Mouse (Mus musculus) limb, embryonic 11.5 days (tissue): ENCODE results near the gene Bcl2l12. TPM values are rescaled to one million over a fixed set of nuclear protein-coding genes. Genes with fewer than 3 reads are reported as not detected.

ENCODE experiments used
- ATAC-seq: fragments of 200-750 bp; cut with Nextera tagmentation; 2 replicates; pipeline ENCODE4 v1.8.0; 2017; ENCODE audit warnings: low read depth; ENCODE audit not compliant: insufficient number of reproducible peaks, low FRiP score, low TSS enrichment
- DNase-seq: peaks from one replicate; pipeline ENCODE4 v3.0.0-alpha.2; 2015; ENCODE audit warnings: low spot score
- H3K27ac ChIP-seq: fragments of 300-500 bp; sonication (generic); replicated peaks from 2 replicates; pipeline ENCODE4 v1.5.1; 2014; ENCODE audit warnings: low read depth, mild to moderate bottlenecking, low read length
- H3K27me3 ChIP-seq: fragments of 300-500 bp; sonication (generic); 2 replicates; pipeline ENCODE4 v1.6.1; 2014; ENCODE audit warnings: mild to moderate bottlenecking, low read length, mixed read lengths; ENCODE audit not compliant: control insufficient read depth, insufficient read depth
- H3K36me3 ChIP-seq: fragments of 300-500 bp; sonication (generic); 2 replicates; pipeline ENCODE4 v1.6.1; 2014; ENCODE audit warnings: mild to moderate bottlenecking, low read length, moderate library complexity, mixed read lengths; ENCODE audit not compliant: control insufficient read depth, insufficient read depth
- H3K4me1 ChIP-seq: fragments of 300-500 bp; sonication (generic); 2 replicates; pipeline ENCODE4 v1.6.1; 2014; ENCODE audit warnings: low read length, mixed read lengths; ENCODE audit not compliant: control insufficient read depth, insufficient read depth
- H3K4me2 ChIP-seq: fragments of 300-500 bp; sonication (generic); 2 replicates; pipeline ENCODE4 v1.6.1; 2014; ENCODE audit warnings: low read depth, mild to moderate bottlenecking, moderate library complexity; ENCODE audit not compliant: severe bottlenecking
- H3K4me3 ChIP-seq: fragments of 300-500 bp; sonication (generic); 2 replicates; pipeline ENCODE4 v1.5.1; 2014; ENCODE audit warnings: low read depth, low read length
- H3K9ac ChIP-seq: fragments of 300-500 bp; sonication (generic); 2 replicates; pipeline ENCODE4 v1.6.1; 2014; ENCODE audit warnings: mild to moderate bottlenecking, low read length
- H3K9me3 ChIP-seq: fragments of 300-500 bp; sonication (generic); 2 replicates; pipeline ENCODE4 v1.6.1; 2016; ENCODE audit warnings: low read length; ENCODE audit not compliant: control insufficient read depth
- WGBS: fragments of 180-500 bp; shearing (Covaris S2); extraction: QIAGEN DNeasy Blood & Tissue Kit; methylation state at CpG from one replicate; pipeline ENCODE4 v1.1.7; 2014; 5-methylcytosine and 5-hydroxymethylcytosine counted together
- polyA plus RNA-seq: library from polyadenylated mRNA; unstranded; fragments of >200 nt; fragmentation: Nextera tagmentation; extraction: Ambion mirVana; gene quantifications from 2 replicates; pipeline ENCODE4 v1.2.1, GENCODE M21; 2014

The Bcl2l12 gene
- polyA plus RNA-seq, 1 experiment from 2014 or later, result 91.9 TPM

GRCm38 (mm10) chr7:44983085-44983484 is 15.4 kb downstream of the Bcl2l12 start:
- ATAC-seq (no peak), DNase-seq (peak; percentile 92)
- peaks cover 9% of the 10 kb centered on the region for H3K4me1 ChIP-seq
- 41% methylated on average over 6 of the region's 6 CpGs for WGBS
- H3K27ac ChIP-seq, result no peak overlapping the region
- no peaks in the 10 kb centered on the region for H3K9me3 ChIP-seq
- no peaks in the 10 kb centered on the region for H3K27me3 ChIP-seq
- no peak overlapping the region for H3K4me2 ChIP-seq
- peaks cover 27% of the 10 kb centered on the region for H3K36me3 ChIP-seq
- H3K4me3 ChIP-seq, result no peak overlapping the region
- H3K9ac ChIP-seq, result no peak overlapping the region

GRCm38 (mm10) chr7:44981539-44981938 is 17.0 kb downstream of the Bcl2l12 start:
- H3K9ac ChIP-seq, result no peak overlapping the region
- H3K9me3 ChIP-seq, result no peaks in the 10 kb centered on the region
- no peak overlapping the region for H3K4me3 ChIP-seq
- H3K27me3 ChIP-seq, result no peaks in the 10 kb centered on the region
- no peak overlapping the region for H3K4me2 ChIP-seq
- ATAC-seq, result no peak
- H3K27ac ChIP-seq, result no peak overlapping the region
- DNase-seq, result no peak
- peaks cover 43% of the 10 kb centered on the region for H3K36me3 ChIP-seq
- peaks cover 9% of the 10 kb centered on the region for H3K4me1 ChIP-seq
- WGBS, result 92% methylated on average over 8 of the region's 8 CpGs

GRCm38 (mm10) chr7:44978300-44978699 is 20.2 kb downstream of the Bcl2l12 start:
- H3K4me2 ChIP-seq, result no peak overlapping the region
- WGBS, result 95% methylated on average over 3 of the region's 3 CpGs
- no peak overlapping the region for H3K27ac ChIP-seq
- ATAC-seq (no peak), DNase-seq (no peak)
- no peak overlapping the region for H3K4me3 ChIP-seq
- no peaks in the 10 kb centered on the region for H3K27me3 ChIP-seq
- peaks cover 45% of the 10 kb centered on the region for H3K36me3 ChIP-seq
- no peak overlapping the region for H3K9ac ChIP-seq
- no peaks in the 10 kb centered on the region for H3K9me3 ChIP-seq
- H3K4me1 ChIP-seq, result peaks cover 5% of the 10 kb centered on the region

- no peaks in the 10 kb centered on the region for H3K9me3 ChIP-seq
- H3K27me3 ChIP-seq, result no peaks in the 10 kb centered on the region
- peaks cover 31% of the 10 kb centered on the region for H3K36me3 ChIP-seq
- peak overlapping the region; percentile 80; the same call in 1 of the 2 replicates for H3K4me2 ChIP-seq
- 31% methylated on average over 6 of the region's 6 CpGs for WGBS
- H3K9ac ChIP-seq, result no peak overlapping the region
- H3K4me3 ChIP-seq, result no peak overlapping the region
- H3K27ac ChIP-seq, result no peak overlapping the region
- ATAC-seq (no peak), DNase-seq (no peak)
- H3K4me1 ChIP-seq, result peaks cover 11% of the 10 kb centered on the region
These were observed 23.4 kb downstream of the Bcl2l12 start for GRCm38 (mm10) chr7:44975117-44975419.

- Histone ChIP-seq H3K9ac (peak within 1 kb of the TSS; percentile 68), H3K4me2 (peak within 1 kb of the TSS; percentile 80), H3K36me3 (peaks cover 30% of the 10 kb centered on the region), H3K27me3 (no peaks in the 10 kb centered on the region), H3K27ac (peak within 1 kb of the TSS; percentile 68), H3K4me1 (peaks cover 11% of the 10 kb centered on the region), H3K9me3 (no peaks in the 10 kb centered on the region), H3K4me3 (peak within 1 kb of the TSS; percentile 48)
- ATAC-seq, result peak; percentile 26; the same call in 1 of the 2 replicates
- 2% methylated on average over 22 of the region's 22 CpGs for WGBS
- peak; percentile 86 for DNase-seq
These were observed 24.0 kb downstream of the Bcl2l12 start, which contains the start of gene Cpt1c for GRCm38 (mm10) chr7:44974383-44975116. Gene Cpt1c, minus strand, starts transcription at chr7:44974851.

GRCm38 (mm10) chr7:44973415-44974130 is 24.9 kb downstream of the Bcl2l12 start:
- ATAC-seq, result no peak
- 48% methylated on average over 14 of the region's 14 CpGs for WGBS
- Histone ChIP-seq H3K27ac (peak overlapping the region; percentile 42; the same call in 1 of the 2 replicates), H3K9me3 (no peaks in the 10 kb centered on the region), H3K36me3 (peaks cover 20% of the 10 kb centered on the region), H3K9ac (peak overlapping the region; percentile 68), H3K4me3 (peak overlapping the region; percentile 48), H3K4me2 (peak overlapping the region; percentile 80), H3K27me3 (no peaks in the 10 kb centered on the region), H3K4me1 (peaks cover 11% of the 10 kb centered on the region)
- no peak for DNase-seq

- no peak for DNase-seq
- Histone ChIP-seq H3K4me3 (peak overlapping the region; percentile 59), H3K27me3 (no peaks in the 10 kb centered on the region), H3K36me3 (no peaks in the 10 kb centered on the region; the same call in 1 of the 2 replicates), H3K4me2 (peak overlapping the region; percentile 76), H3K27ac (no peak overlapping the region), H3K9me3 (no peaks in the 10 kb centered on the region), H3K9ac (peak overlapping the region; percentile 65), H3K4me1 (peaks cover 11% of the 10 kb centered on the region)
- 80% methylated on average over 7 of the region's 7 CpGs for WGBS
- ATAC-seq, result no peak
These were observed 27.4 kb downstream of the Bcl2l12 start for GRCm38 (mm10) chr7:44971142-44971541.

- WGBS, result 0% methylated on average over 36 of the region's 36 CpGs
- H3K9ac ChIP-seq, result peak overlapping the region; percentile 65
- no peaks in the 10 kb centered on the region; the same call in 1 of the 2 replicates for H3K36me3 ChIP-seq
- H3K9me3 ChIP-seq, result no peaks in the 10 kb centered on the region
- H3K4me3 ChIP-seq, result peak overlapping the region; percentile 59
- peak; percentile 96 for ATAC-seq
- peak; percentile 92 for DNase-seq
- peak overlapping the region; percentile 76 for H3K4me2 ChIP-seq
- peaks cover 11% of the 10 kb centered on the region for H3K4me1 ChIP-seq
- no peaks in the 10 kb centered on the region for H3K27me3 ChIP-seq
- peak overlapping the region; percentile 69 for H3K27ac ChIP-seq
These were observed 28.3 kb downstream of the Bcl2l12 start for GRCm38 (mm10) chr7:44970231-44970691.
